Mouse (Mus musculus): ENCODE measurements at regions not wholly inside any gene's neighbourhood (a gene's known extent, or its start where the extent isn't known, plus 50 kb on each side); places are given as distances from the start of the nearest gene placed in this dataset.

- Histone ChIP-seq H3K27me3 (ENCODE audit: control insufficient read depth, insufficient read depth, insufficient read length) (no peaks in the 10 kb centered on the region), H3ac (ENCODE audit: control insufficient read depth, insufficient read length) (no peak overlapping the region), H3K79me2 (ENCODE audit: control insufficient read depth, insufficient read depth) (no peaks in the 10 kb centered on the region), H3K4me2 (ENCODE audit: low read depth) (no peak overlapping the region), H3K4me3 (no peak overlapping the region), H3K36me3 (ENCODE audit: control insufficient read depth, insufficient read depth) (no peaks in the 10 kb centered on the region)
- no peak for TF ChIP-seq MYOD1 (IDR thresholded peaks at IDR 0.05; ENCODE audit: control insufficient read depth in 1 of 3, insufficient read length in 2 of 3, low read depth in 2 of 3)
- TF ChIP-seq TCF3 (IDR thresholded peaks at IDR 0.05; ENCODE audit: insufficient read length, low read depth) = no peak
- no peak for TF ChIP-seq POLR2AphosphoS2 (IDR thresholded peaks at IDR 0.05; ENCODE audit: insufficient read length, low read depth)
- no peak for TF ChIP-seq E2F4 (IDR thresholded peaks at IDR 0.05; ENCODE audit: insufficient read depth)
- TF ChIP-seq REST (IDR thresholded peaks at IDR 0.05; ENCODE audit: insufficient read depth, insufficient read length) = no peak
- TF ChIP-seq SRF (IDR thresholded peaks at IDR 0.05; ENCODE audit: control insufficient read depth, insufficient read length, low read depth) = no peak
- no peak for TF ChIP-seq CEBPB (IDR thresholded peaks at IDR 0.05; ENCODE audit: insufficient read depth, poor library complexity, severe bottlenecking)
- TF ChIP-seq POLR2A (IDR thresholded peaks at IDR 0.05; ENCODE audit: insufficient read length, low read depth) = no peak
- no peak for TF ChIP-seq TCF12 (IDR thresholded peaks at IDR 0.05; ENCODE audit: insufficient read depth, poor library complexity, severe bottlenecking)
- TF ChIP-seq USF1 (IDR thresholded peaks at IDR 0.05; ENCODE audit: low read depth) = no peak
- TF ChIP-seq MAX (IDR thresholded peaks at IDR 0.05; ENCODE audit: low read depth) = no peak
- no peak for TF ChIP-seq MYOG (IDR thresholded peaks at IDR 0.05; ENCODE audit: control insufficient read depth in 1 of 3, insufficient read depth in 1 of 3, insufficient read length in 2 of 3, low read depth in 2 of 3)
These were observed 129.1 kb upstream of the Arglu1 start for GRCm38 (mm10) chr8:8819233-8819931.

- Histone ChIP-seq H3K4me3 (no peak overlapping the region), H3K36me3 (ENCODE audit: control insufficient read depth, insufficient read depth) (no peaks in the 10 kb centered on the region), H3K79me2 (ENCODE audit: control insufficient read depth, insufficient read depth) (no peaks in the 10 kb centered on the region), H3ac (ENCODE audit: control insufficient read depth, insufficient read length) (no peak overlapping the region), H3K27me3 (ENCODE audit: control insufficient read depth, insufficient read depth, insufficient read length) (peaks cover 8% of the 10 kb centered on the region), H3K4me2 (ENCODE audit: low read depth) (no peak overlapping the region)
- TF ChIP-seq MYOD1 (IDR thresholded peaks at IDR 0.05; ENCODE audit: control insufficient read depth in 1 of 3, insufficient read length in 2 of 3, low read depth in 2 of 3) (no peak), CEBPB (IDR thresholded peaks at IDR 0.05; ENCODE audit: insufficient read depth, poor library complexity, severe bottlenecking) (no peak), TCF12 (IDR thresholded peaks at IDR 0.05; ENCODE audit: insufficient read depth, poor library complexity, severe bottlenecking) (no peak), POLR2A (IDR thresholded peaks at IDR 0.05; ENCODE audit: insufficient read length, low read depth) (no peak), TCF3 (IDR thresholded peaks at IDR 0.05; ENCODE audit: insufficient read length, low read depth) (no peak), POLR2AphosphoS2 (IDR thresholded peaks at IDR 0.05; ENCODE audit: insufficient read length, low read depth) (no peak), USF1 (IDR thresholded peaks at IDR 0.05; ENCODE audit: low read depth) (no peak), SRF (IDR thresholded peaks at IDR 0.05; ENCODE audit: control insufficient read depth, insufficient read length, low read depth) (no peak), E2F4 (IDR thresholded peaks at IDR 0.05; ENCODE audit: insufficient read depth) (no peak), MYOG (IDR thresholded peaks at IDR 0.05; ENCODE audit: control insufficient read depth in 1 of 3, insufficient read depth in 1 of 3, insufficient read length in 2 of 3, low read depth in 2 of 3) (no peak), REST (IDR thresholded peaks at IDR 0.05; ENCODE audit: insufficient read depth, insufficient read length) (no peak), MAX (IDR thresholded peaks at IDR 0.05; ENCODE audit: low read depth) (no peak)
These were observed 122.5 kb upstream of the Arglu1 start for GRCm38 (mm10) chr8:8812807-8813167.

GRCm38 (mm10) chr8:8812051-8812806, 121.9 kb upstream of the Arglu1 start:
- no peak overlapping the region for H3K4me2 ChIP-seq (ENCODE audit: low read depth)
- H3K36me3 ChIP-seq (ENCODE audit: control insufficient read depth, insufficient read depth) = no peaks in the 10 kb centered on the region
- H3K4me3 ChIP-seq = no peak overlapping the region
- H3ac ChIP-seq (ENCODE audit: control insufficient read depth, insufficient read length) = no peak overlapping the region
- TF ChIP-seq USF1 (IDR thresholded peaks at IDR 0.05; ENCODE audit: low read depth) (no peak), TCF3 (IDR thresholded peaks at IDR 0.05; ENCODE audit: insufficient read length, low read depth) (no peak), SRF (IDR thresholded peaks at IDR 0.05; ENCODE audit: control insufficient read depth, insufficient read length, low read depth) (no peak), TCF12 (IDR thresholded peaks at IDR 0.05; ENCODE audit: insufficient read depth, poor library complexity, severe bottlenecking) (no peak), MYOG (IDR thresholded peaks at IDR 0.05; ENCODE audit: control insufficient read depth in 1 of 3, insufficient read depth in 1 of 3, insufficient read length in 2 of 3, low read depth in 2 of 3) (no peak), POLR2A (IDR thresholded peaks at IDR 0.05; ENCODE audit: insufficient read length, low read depth) (no peak), MAX (IDR thresholded peaks at IDR 0.05; ENCODE audit: low read depth) (no peak), MYOD1 (IDR thresholded peaks at IDR 0.05; ENCODE audit: control insufficient read depth in 1 of 3, insufficient read length in 2 of 3, low read depth in 2 of 3) (no peak), REST (IDR thresholded peaks at IDR 0.05; ENCODE audit: insufficient read depth, insufficient read length) (no peak), E2F4 (IDR thresholded peaks at IDR 0.05; ENCODE audit: insufficient read depth) (no peak), POLR2AphosphoS2 (IDR thresholded peaks at IDR 0.05; ENCODE audit: insufficient read length, low read depth) (no peak), CEBPB (IDR thresholded peaks at IDR 0.05; ENCODE audit: insufficient read depth, poor library complexity, severe bottlenecking) (no peak)
- no peaks in the 10 kb centered on the region for H3K79me2 ChIP-seq (ENCODE audit: control insufficient read depth, insufficient read depth)
- peaks cover 8% of the 10 kb centered on the region for H3K27me3 ChIP-seq (ENCODE audit: control insufficient read depth, insufficient read depth, insufficient read length)

GRCm38 (mm10) chr8:8810928-8811327, 120.6 kb upstream of the Arglu1 start:
- TF ChIP-seq REST (IDR thresholded peaks at IDR 0.05; ENCODE audit: insufficient read depth, insufficient read length) (no peak), CEBPB (IDR thresholded peaks at IDR 0.05; ENCODE audit: insufficient read depth, poor library complexity, severe bottlenecking) (no peak)
- Histone ChIP-seq H3K27me3 (ENCODE audit: control insufficient read depth, insufficient read depth, insufficient read length) (peaks cover 8% of the 10 kb centered on the region), H3K4me3 (no peak overlapping the region), H3K79me2 (ENCODE audit: control insufficient read depth, insufficient read depth) (no peaks in the 10 kb centered on the region), H3K4me2 (ENCODE audit: low read depth) (no peak overlapping the region), H3K36me3 (ENCODE audit: control insufficient read depth, insufficient read depth) (no peaks in the 10 kb centered on the region), H3ac (ENCODE audit: control insufficient read depth, insufficient read length) (no peak overlapping the region)
